Mouse (Mus musculus): ENCODE measurements around the gene Slc25a41.

GRCm38 (mm10) chr17:57003994-57004393 is 37.5 kb downstream of the Slc25a41 start:
- TF ChIP-seq CTCF (IDR thresholded peaks at IDR 0.05; ENCODE audit: insufficient read depth, low read length) (no peak), POLR2A (IDR thresholded peaks at IDR 0.05; ENCODE audit: borderline replicate concordance, extremely low read depth, low read depth, low read length) (no peak)

Data from lung, adult 2 months (tissue).